Comparison of ENCODE assay signal across 19 mouse cellular contexts in genomic region chr6:9698193-9698592, GRCm38 (mm10).
DNase-seq lines count a peak whose midpoint lies in the region; ATAC-seq lines count a peak whose summit lies in the region.
"Had no signal": no experiment of that assay in that cellular context is flagged by ENCODE, and none has a peak within 500 bp of the region (broad histone marks: within the 10 kb centered on the region; RNA-seq: fewer than 3 reads in every experiment).

No protein-coding gene starts in this region.

- H3K9ac ChIP-seq in forebrain, embryonic 12.5 days, result no peak overlapping the region
- H3K9ac ChIP-seq in forebrain, embryonic 15.5 days (replicated peaks), result no peak overlapping the region
- no peak overlapping the region for H3K9ac ChIP-seq in hindbrain, embryonic 13.5 days
- H3K9ac ChIP-seq in neural tube, embryonic 13.5 days, result no peak overlapping the region
- no peak overlapping the region for H3K9ac ChIP-seq in neural tube, embryonic 15.5 days (replicated peaks)
- H3K9ac ChIP-seq: embryonic facial prominence, embryonic 12.5 days had no signal

- no peak for DNase-seq in hindbrain, embryonic 10.5 days (ENCODE audit: low spot score)
- DNase-seq: adrenal gland, postnatal 10 days; cerebellum, adult 11-12 months; cerebellum, adult 9-10 months; cerebellum, postnatal 25 days; gastrocnemius, postnatal 10 days; heart, adult 18-20 months; heart, postnatal 10 days; heart, postnatal 4 days had no signal

- 0 out of 2 replicates have a peak, but pooled peaks cover 2% of the 10 kb centered on the region for H3K4me1 ChIP-seq in forebrain, embryonic 12.5 days
- peaks cover 3% of the 10 kb centered on the region; the same call in 1 of the 2 replicates for H3K4me1 ChIP-seq in forebrain, embryonic 15.5 days
- H3K4me1 ChIP-seq in hindbrain, embryonic 13.5 days (replicated peaks), result no peaks in the 10 kb centered on the region
- H3K4me1 ChIP-seq in hindbrain, embryonic 10.5 days (replicated peaks), result 0 out of 2 replicates have a peak, but pooled peaks cover 5% of the 10 kb centered on the region
- no peaks in the 10 kb centered on the region for H3K4me1 ChIP-seq in neural tube, embryonic 13.5 days (replicated peaks)
- no peaks in the 10 kb centered on the region for H3K4me1 ChIP-seq in neural tube, embryonic 15.5 days
- H3K4me1 ChIP-seq: embryonic facial prominence, embryonic 12.5 days; heart, embryonic 10.5 days had no signal

- WGBS in forebrain, embryonic 12.5 days, result 59% methylated on average over 1 of the region's 1 CpGs
- WGBS in forebrain, embryonic 15.5 days, result 22% methylated on average over 1 of the region's 1 CpGs
- 73% methylated on average over 1 of the region's 1 CpGs for WGBS in hindbrain, embryonic 13.5 days
- WGBS in hindbrain, embryonic 10.5 days, result 84% methylated on average over 1 of the region's 1 CpGs
- 73% methylated on average over 1 of the region's 1 CpGs for WGBS in neural tube, embryonic 13.5 days
- 73% methylated on average over 1 of the region's 1 CpGs for WGBS in neural tube, embryonic 15.5 days

- H3K9me3 ChIP-seq in forebrain, embryonic 12.5 days, result no peaks in the 10 kb centered on the region
- H3K9me3 ChIP-seq in forebrain, embryonic 15.5 days, result no peaks in the 10 kb centered on the region
- no peaks in the 10 kb centered on the region for H3K9me3 ChIP-seq in hindbrain, embryonic 13.5 days
- no peaks in the 10 kb centered on the region for H3K9me3 ChIP-seq in hindbrain, embryonic 10.5 days
- no peaks in the 10 kb centered on the region for H3K9me3 ChIP-seq in neural tube, embryonic 13.5 days
- H3K9me3 ChIP-seq in neural tube, embryonic 15.5 days (replicated peaks), result no peaks in the 10 kb centered on the region
- H3K9me3 ChIP-seq: embryonic facial prominence, embryonic 12.5 days had no signal

- H3K27ac ChIP-seq in forebrain, embryonic 12.5 days, result no peak overlapping the region
- no peak overlapping the region for H3K27ac ChIP-seq in forebrain, embryonic 15.5 days (replicated peaks)
- no peak overlapping the region for H3K27ac ChIP-seq in hindbrain, embryonic 13.5 days
- no peak overlapping the region for H3K27ac ChIP-seq in hindbrain, embryonic 10.5 days
- H3K27ac ChIP-seq in neural tube, embryonic 13.5 days (replicated peaks), result 0 out of 2 replicates have a peak overlapping the region, but pooled peaks have one; percentile 28
- no peak overlapping the region for H3K27ac ChIP-seq in neural tube, embryonic 15.5 days (replicated peaks)
- H3K27ac ChIP-seq: embryonic facial prominence, embryonic 12.5 days; heart, embryonic 10.5 days had no signal

- peaks cover 5% of the 10 kb centered on the region; the same call in 1 of the 2 replicates for H3K27me3 ChIP-seq in forebrain, embryonic 12.5 days
- H3K27me3 ChIP-seq in forebrain, embryonic 15.5 days, result no peaks in the 10 kb centered on the region
- no peaks in the 10 kb centered on the region for H3K27me3 ChIP-seq in hindbrain, embryonic 13.5 days
- no peaks in the 10 kb centered on the region for H3K27me3 ChIP-seq in hindbrain, embryonic 10.5 days (ENCODE audit: insufficient read depth, poor library complexity, severe bottlenecking)
- no peaks in the 10 kb centered on the region for H3K27me3 ChIP-seq in neural tube, embryonic 13.5 days
- no peaks in the 10 kb centered on the region for H3K27me3 ChIP-seq in neural tube, embryonic 15.5 days (replicated peaks)
- H3K27me3 ChIP-seq: embryonic facial prominence, embryonic 12.5 days had no signal

- H3K4me2 ChIP-seq in forebrain, embryonic 12.5 days, result no peak overlapping the region
- H3K4me2 ChIP-seq in forebrain, embryonic 15.5 days (replicated peaks), result no peak overlapping the region
- no peak overlapping the region for H3K4me2 ChIP-seq in hindbrain, embryonic 13.5 days
- H3K4me2 ChIP-seq in neural tube, embryonic 13.5 days, result no peak overlapping the region
- no peak overlapping the region for H3K4me2 ChIP-seq in neural tube, embryonic 15.5 days
- H3K4me2 ChIP-seq: embryonic facial prominence, embryonic 12.5 days had no signal

- no peak overlapping the region for H3K4me3 ChIP-seq in forebrain, embryonic 12.5 days (replicated peaks)
- no peak overlapping the region for H3K4me3 ChIP-seq in forebrain, embryonic 15.5 days
- no peak overlapping the region for H3K4me3 ChIP-seq in hindbrain, embryonic 13.5 days
- no peak overlapping the region for H3K4me3 ChIP-seq in hindbrain, embryonic 10.5 days
- H3K4me3 ChIP-seq in neural tube, embryonic 13.5 days, result no peak overlapping the region
- no peak overlapping the region for H3K4me3 ChIP-seq in neural tube, embryonic 15.5 days (replicated peaks)
- H3K4me3 ChIP-seq: embryonic facial prominence, embryonic 12.5 days; heart, embryonic 10.5 days had no signal

- ATAC-seq in forebrain, embryonic 12.5 days (ENCODE audit: low FRiP score), result peak; percentile 58; the same call in 1 of the 2 replicates
- ATAC-seq in forebrain, embryonic 15.5 days (replicated peaks), result no peak
- peak; percentile 57; the same call in 1 of the 2 replicates for ATAC-seq in hindbrain, embryonic 13.5 days (ENCODE audit: low FRiP score)
- ATAC-seq in neural tube, embryonic 13.5 days (ENCODE audit: low read depth), result no peak
- no peak for ATAC-seq in neural tube, embryonic 15.5 days (ENCODE audit: low FRiP score)
- ATAC-seq in erythroblast, adult 5-6 weeks (replicated peaks; ENCODE audit: low FRiP score, poor library complexity, severe bottlenecking), result no peak
- ATAC-seq: hindbrain, embryonic 16.5 days; inflammation-experienced regulatory T-cells, adult 6 months had no signal

- no peaks in the 10 kb centered on the region for H3K36me3 ChIP-seq in forebrain, embryonic 12.5 days (replicated peaks)
- H3K36me3 ChIP-seq in forebrain, embryonic 15.5 days, result no peaks in the 10 kb centered on the region
- no peaks in the 10 kb centered on the region for H3K36me3 ChIP-seq in hindbrain, embryonic 13.5 days
- H3K36me3 ChIP-seq in hindbrain, embryonic 10.5 days, result no peaks in the 10 kb centered on the region
- H3K36me3 ChIP-seq in neural tube, embryonic 13.5 days, result no peaks in the 10 kb centered on the region
- no peaks in the 10 kb centered on the region for H3K36me3 ChIP-seq in neural tube, embryonic 15.5 days
- H3K36me3 ChIP-seq: embryonic facial prominence, embryonic 12.5 days; heart, embryonic 10.5 days had no signal

Comparison
In these comparisons a context has a peak if more than half of its experiments do, and no peak if none do; other contexts are left out.
1. ATAC-seq: peak in forebrain, embryonic 12.5 days (single experiment) and hindbrain, embryonic 13.5 days (single experiment); none in forebrain, embryonic 15.5 days (single experiment), neural tube, embryonic 13.5 days (single experiment), neural tube, embryonic 15.5 days (single experiment) and erythroblast, adult 5-6 weeks (single experiment).